Mouse (Mus musculus): ENCODE measurements at regions not wholly inside any gene's neighbourhood (a gene's known extent, or its start where the extent isn't known, plus 50 kb on each side); places are given as distances from the start of the nearest gene placed in this dataset.

GRCm38 (mm10) chr13:78445891-78446725, 246.6 kb upstream of the Nr2f1 start:
- Histone ChIP-seq H3K4me2 (replicated peaks) (peak overlapping the region; percentile 50), H3K4me1 (peaks cover 29% of the 10 kb centered on the region), H3K9me3 (no peaks in the 10 kb centered on the region), H3K27ac (replicated peaks) (peak overlapping the region; percentile 62), H3K4me3 (peak overlapping the region; percentile 6; the same call in 1 of the 2 replicates), H3K36me3 (no peaks in the 10 kb centered on the region), H3K9ac (replicated peaks) (no peak overlapping the region), H3K27me3 (no peaks in the 10 kb centered on the region)
- WGBS = 9% methylated on average over 14 of the region's 14 CpGs
- peak; percentile 97 for ATAC-seq (ENCODE audit: low FRiP score, low read depth)

- ATAC-seq (ENCODE audit: low FRiP score, low read depth) = no peak
- no peak overlapping the region for H3K9ac ChIP-seq (replicated peaks)
- peaks cover 26% of the 10 kb centered on the region for H3K4me1 ChIP-seq
- 63% methylated on average over 8 of the region's 8 CpGs for WGBS
- no peak overlapping the region for H3K4me2 ChIP-seq (replicated peaks)
- H3K27me3 ChIP-seq = no peaks in the 10 kb centered on the region
- H3K27ac ChIP-seq (replicated peaks) = 0 out of 2 replicates have a peak overlapping the region, but pooled peaks have one; percentile 62
- H3K36me3 ChIP-seq = no peaks in the 10 kb centered on the region
- no peak overlapping the region for H3K4me3 ChIP-seq
- no peaks in the 10 kb centered on the region for H3K9me3 ChIP-seq
Observed at GRCm38 (mm10) chr13:78444691-78445349, 245.3 kb upstream of the Nr2f1 start.

- peak overlapping the region; percentile 78 for H3K27ac ChIP-seq (replicated peaks)
- no peak overlapping the region for H3K4me3 ChIP-seq
- 40% methylated on average over 4 of the region's 4 CpGs for WGBS
Observed at GRCm38 (mm10) chr13:78428469-78428868, 228.9 kb upstream of the Nr2f1 start.

GRCm38 (mm10) chr13:78428084-78428445, 228.5 kb upstream of the Nr2f1 start:
- ATAC-seq (ENCODE audit: low FRiP score, low read depth) = no peak
- no peak overlapping the region for H3K9ac ChIP-seq (replicated peaks)
- H3K4me2 ChIP-seq (replicated peaks) = peak overlapping the region; percentile 52

More at GRCm38 (mm10) chr13:78428469-78428868, 228.9 kb upstream of the Nr2f1 start:
- Histone ChIP-seq H3K4me1 (peaks cover 23% of the 10 kb centered on the region; the same call in 1 of the 2 replicates), H3K9me3 (no peaks in the 10 kb centered on the region), H3K27me3 (no peaks in the 10 kb centered on the region), H3K9ac (replicated peaks) (no peak overlapping the region), H3K36me3 (no peaks in the 10 kb centered on the region), H3K4me2 (replicated peaks) (peak overlapping the region; percentile 52)
- ATAC-seq (ENCODE audit: low FRiP score, low read depth) = no peak

GRCm38 (mm10) chr13:78427141-78428083, 227.9 kb upstream of the Nr2f1 start:
- H3K36me3 ChIP-seq = no peaks in the 10 kb centered on the region
- peak overlapping the region; percentile 52 for H3K4me2 ChIP-seq (replicated peaks)
- no peaks in the 10 kb centered on the region for H3K9me3 ChIP-seq
- H3K4me1 ChIP-seq = peaks cover 23% of the 10 kb centered on the region; the same call in 1 of the 2 replicates
- H3K4me3 ChIP-seq = peak overlapping the region; percentile 32
- peak overlapping the region; percentile 41; the same call in 1 of the 2 replicates for H3K9ac ChIP-seq (replicated peaks)
- peak; percentile 98 for ATAC-seq (ENCODE audit: low FRiP score, low read depth)
- H3K27ac ChIP-seq (replicated peaks) = peak overlapping the region; percentile 78
- H3K27me3 ChIP-seq = no peaks in the 10 kb centered on the region
- WGBS = 4% methylated on average over 24 of the region's 24 CpGs

More at GRCm38 (mm10) chr13:78428084-78428445, 228.5 kb upstream of the Nr2f1 start:
- peaks cover 23% of the 10 kb centered on the region; the same call in 1 of the 2 replicates for H3K4me1 ChIP-seq
- H3K4me3 ChIP-seq = peak overlapping the region; percentile 32
- no peaks in the 10 kb centered on the region for H3K27me3 ChIP-seq
- peak overlapping the region; percentile 78 for H3K27ac ChIP-seq (replicated peaks)
- H3K36me3 ChIP-seq = no peaks in the 10 kb centered on the region
- H3K9me3 ChIP-seq = no peaks in the 10 kb centered on the region
- WGBS = 6% methylated on average over 9 of the region's 9 CpGs

GRCm38 (mm10) chr13:78426306-78426921, 226.9 kb upstream of the Nr2f1 start:
- no peak overlapping the region for H3K4me3 ChIP-seq
- H3K27me3 ChIP-seq = no peaks in the 10 kb centered on the region
- peaks cover 23% of the 10 kb centered on the region; the same call in 1 of the 2 replicates for H3K4me1 ChIP-seq
- 30% methylated on average over 8 of the region's 8 CpGs for WGBS
- peak overlapping the region; percentile 46 for H3K27ac ChIP-seq (replicated peaks)
- no peak overlapping the region for H3K9ac ChIP-seq (replicated peaks)
- no peaks in the 10 kb centered on the region for H3K9me3 ChIP-seq
- no peak for ATAC-seq (ENCODE audit: low FRiP score, low read depth)
- H3K4me2 ChIP-seq (replicated peaks) = 0 out of 2 replicates have a peak overlapping the region, but pooled peaks have one; percentile 52
- no peaks in the 10 kb centered on the region for H3K36me3 ChIP-seq

- no peaks in the 10 kb centered on the region for H3K4me1 ChIP-seq
Observed at GRCm38 (mm10) chr13:78405071-78405470, 205.5 kb upstream of the Nr2f1 start.

GRCm38 (mm10) chr13:78383761-78384160, 184.2 kb upstream of the Nr2f1 start:
- Histone ChIP-seq H3K4me2 (replicated peaks) (no peak overlapping the region), H3K4me3 (no peak overlapping the region), H3K27ac (replicated peaks) (no peak overlapping the region), H3K27me3 (no peaks in the 10 kb centered on the region), H3K36me3 (no peaks in the 10 kb centered on the region), H3K9me3 (no peaks in the 10 kb centered on the region), H3K9ac (replicated peaks) (no peak overlapping the region), H3K4me1 (no peaks in the 10 kb centered on the region)
- no peak for ATAC-seq (ENCODE audit: low FRiP score, low read depth)
- WGBS = 74% methylated on average over 2 of the region's 2 CpGs

More at GRCm38 (mm10) chr13:78405071-78405470, 205.5 kb upstream of the Nr2f1 start:
- Histone ChIP-seq H3K4me2 (replicated peaks) (no peak overlapping the region), H3K27me3 (no peaks in the 10 kb centered on the region), H3K36me3 (no peaks in the 10 kb centered on the region), H3K27ac (replicated peaks) (no peak overlapping the region), H3K9me3 (no peaks in the 10 kb centered on the region), H3K9ac (replicated peaks) (no peak overlapping the region), H3K4me3 (no peak overlapping the region)
- WGBS = 82% methylated on average over 3 of the region's 3 CpGs
- ATAC-seq (ENCODE audit: low FRiP score, low read depth) = no peak

GRCm38 (mm10) chr13:78361236-78361635, 161.7 kb upstream of the Nr2f1 start:
- ATAC-seq (ENCODE audit: low FRiP score, low read depth) = no peak
- Histone ChIP-seq H3K4me2 (replicated peaks) (no peak overlapping the region), H3K9ac (replicated peaks) (no peak overlapping the region), H3K36me3 (no peaks in the 10 kb centered on the region), H3K4me3 (no peak overlapping the region), H3K9me3 (no peaks in the 10 kb centered on the region), H3K4me1 (no peaks in the 10 kb centered on the region), H3K27ac (replicated peaks) (no peak overlapping the region), H3K27me3 (no peaks in the 10 kb centered on the region)
- WGBS = 81% methylated on average over 1 of the region's 1 CpGs

GRCm38 (mm10) chr13:78348830-78349229, 149.3 kb upstream of the Nr2f1 start:
- H3K27me3 ChIP-seq = no peaks in the 10 kb centered on the region
- no peaks in the 10 kb centered on the region for H3K4me1 ChIP-seq
- no peak overlapping the region for H3K27ac ChIP-seq (replicated peaks)
- no peak overlapping the region for H3K4me2 ChIP-seq (replicated peaks)
- 66% methylated on average over 3 of the region's 3 CpGs for WGBS
- H3K36me3 ChIP-seq = no peaks in the 10 kb centered on the region
- H3K9me3 ChIP-seq = no peaks in the 10 kb centered on the region
- H3K4me3 ChIP-seq = no peak overlapping the region
- no peak for ATAC-seq (ENCODE audit: low FRiP score, low read depth)
- H3K9ac ChIP-seq (replicated peaks) = no peak overlapping the region

Measured in midbrain, embryonic 12.5 days (tissue).